Mouse (Mus musculus) bone marrow, adult 2 months (tissue): ENCODE data around the gene Cep83.

ENCODE experiments used
- CTCF ChIP-seq: fragments of 200-500 bp; IDR thresholded peaks from 2 replicates; pipeline ENCODE4 v1.5.1; 2011; ENCODE audit warnings: low read length, control low read depth; ENCODE audit not compliant: control insufficient read depth, insufficient read depth
- POLR2A ChIP-seq: fragments of 200-500 bp; IDR thresholded peaks from 2 replicates; pipeline ENCODE4 v1.6.1; 2011; ENCODE audit warnings: low read depth, mild to moderate bottlenecking, control low read depth, low read length, borderline replicate concordance; ENCODE audit not compliant: control insufficient read depth

DNA sequence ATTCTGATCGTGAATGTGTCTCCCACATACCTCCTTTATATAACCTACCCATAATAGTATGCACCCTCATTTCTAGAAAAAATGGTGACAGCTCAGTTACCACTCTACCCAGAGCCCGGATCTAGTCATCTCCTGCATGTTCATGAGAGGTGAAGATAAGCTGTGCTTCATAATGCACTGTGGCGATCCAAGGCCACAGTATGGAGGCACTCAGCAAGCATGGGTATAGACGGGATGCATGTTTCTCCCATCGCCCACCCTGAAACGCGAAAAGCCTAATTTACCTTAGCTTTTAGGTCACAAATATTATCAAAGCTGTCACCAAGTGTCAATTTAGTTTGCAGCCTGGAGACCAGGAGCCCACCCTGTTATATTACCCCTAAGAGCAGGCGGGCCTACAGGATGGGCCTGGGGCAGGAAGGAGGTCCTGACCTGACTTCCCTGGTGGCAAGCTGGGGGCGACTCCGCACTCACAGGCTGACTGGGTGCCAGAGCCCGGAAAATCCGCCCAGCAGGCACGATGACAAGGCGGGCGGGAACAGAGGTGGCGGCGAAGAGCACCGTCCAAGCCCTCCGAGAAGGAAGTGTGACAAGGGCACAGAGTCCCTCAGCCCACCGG is 544 bp upstream of the Cep83 start:
- TF ChIP-seq CTCF (no peak), POLR2A (no peak)
